Mouse (Mus musculus) ES-E14 (cell line): Measurements from ENCODE around the gene H6pd. TPM values are rescaled to one million over a fixed set of nuclear protein-coding genes. Genes with fewer than 3 reads are reported as not detected.

Source experiments
- DNase-seq: peaks from one replicate; pipeline ENCODE4 v3.0.0-alpha.2; 2013; ENCODE audit warnings: low read depth, low spot score
- H3K27ac ChIP-seq: 2 replicates; pipeline ENCODE4 v1.5.1; 2012; ENCODE audit warnings: low read depth, mild to moderate bottlenecking, low read length, moderate library complexity, mixed read lengths; ENCODE audit not compliant: poor library complexity, insufficient read depth, severe bottlenecking
- H3K36me3 ChIP-seq: 2 replicates; pipeline ENCODE4 v1.6.1; 2012; ENCODE audit warnings: mild to moderate bottlenecking, low read length, moderate library complexity, mixed read lengths; ENCODE audit not compliant: control insufficient read depth, poor library complexity, insufficient read depth, severe bottlenecking
- H3K4me1 ChIP-seq, 2 experiments: fragments of 150-350 bp in 1 of 2; sonication (generic) in 1 of 2; 2 replicates each; pipeline ENCODE4 v1.6.1; 2012; ENCODE audit warnings: low read length in 2 of 2, mild to moderate bottlenecking in 1 of 2, mixed read lengths in 1 of 2; ENCODE audit not compliant: control insufficient read depth in 2 of 2, insufficient read depth in 2 of 2, poor library complexity in 1 of 2
- H3K4me3 ChIP-seq, 2 experiments: fragments of 150-350 bp in 1 of 2; sonication (generic) in 1 of 2; 2 replicates each; pipeline ENCODE4 v1.5.1; 2012; ENCODE audit warnings: low read length in 2 of 2, low read depth in 1 of 2, mild to moderate bottlenecking in 1 of 2, mixed read lengths in 1 of 2; ENCODE audit not compliant: insufficient read depth in 1 of 2, poor library complexity in 1 of 2, severe bottlenecking in 1 of 2
- H3K9ac ChIP-seq: 2 replicates; pipeline ENCODE4 v1.6.1; 2012; ENCODE audit warnings: low read depth, mild to moderate bottlenecking, low read length, mixed read lengths; ENCODE audit not compliant: poor library complexity, insufficient read depth, severe bottlenecking
- H3K9me3 ChIP-seq: fragments of 150-350 bp; sonication (generic); 2 replicates; pipeline ENCODE4 v1.6.1; 2012; ENCODE audit warnings: low read depth, mild to moderate bottlenecking, low read length; ENCODE audit not compliant: control insufficient read depth, insufficient read depth
- CHD2 ChIP-seq: IDR thresholded peaks from 2 replicates; pipeline ENCODE4 v1.6.1; 2014; ENCODE audit warnings: mild to moderate bottlenecking, low read depth, low read length, inconsistent platforms
- HCFC1 ChIP-seq: IDR thresholded peaks from 2 replicates; pipeline ENCODE4 v1.6.1; 2012; ENCODE audit warnings: low read length, inconsistent platforms, borderline replicate concordance; ENCODE audit not compliant: insufficient read depth
- MAFK ChIP-seq: IDR thresholded peaks from 2 replicates; pipeline ENCODE4 v1.6.1; 2014; ENCODE audit warnings: mild to moderate bottlenecking, low read depth, low read length, inconsistent platforms; ENCODE audit not compliant: insufficient read depth
- ZC3H11A ChIP-seq: IDR thresholded peaks from 2 replicates; pipeline ENCODE4 v1.6.1; 2012; ENCODE audit warnings: low read depth, mild to moderate bottlenecking, inconsistent platforms, low read length, borderline replicate concordance
- ZNF384 ChIP-seq: IDR thresholded peaks from 2 replicates; pipeline ENCODE4 v1.6.1; 2012; ENCODE audit warnings: low read depth, low read length, inconsistent platforms
- in situ Hi-C, 2 experiments: fragments of 600-800 bp; cut with MboI; formaldehyde crosslinking; loops; one replicate each; pipeline ENCODE4 v1.15.1; 2025; ENCODE audit warnings: low sequenced_read_pairs in 2 of 2, inconsistent platforms in 1 of 2; ENCODE audit not compliant: unreplicated experiment in 2 of 2
- total RNA-seq: library from RNA; depleted of rRNA; stranded (reverse); fragments of 300-350 nt; gene quantifications from 2 replicates; pipeline ENCODE4 v1.2.3, GENCODE M21; 2012

The H6pd gene
- total RNA-seq, 1 experiment: 17.6 TPM

GRCm38 (mm10) chr4:149978820-149979219, 30.0 kb downstream of the H6pd start:
- TF ChIP-seq HCFC1 (no peak), ZNF384 (no peak), ZC3H11A (no peak), CHD2 (no peak), MAFK (no peak)
- in situ Hi-C loops: loop anchor here in 1 of 2 experiments (10.0 kb wide), 1 partner anchor 144 kb away; no protein-coding TSS in a partner anchor
- peaks cover 0 to 4% of the 10 kb centered on the region in 2 experiments; a peak in 2 of 4 replicates for H3K4me1 ChIP-seq
- no peak overlapping the region for H3K9ac ChIP-seq
- H3K36me3 ChIP-seq: peaks cover 9% of the 10 kb centered on the region
- no peaks in the 10 kb centered on the region for H3K9me3 ChIP-seq
- no peak for DNase-seq
- H3K4me3 ChIP-seq: no peak overlapping the region
- H3K27ac ChIP-seq: no peak overlapping the region

- Histone ChIP-seq H3K9me3 (no peaks in the 10 kb centered on the region), H3K36me3 (peaks cover 9% of the 10 kb centered on the region), H3K4me3 (no peak overlapping the region), H3K9ac (no peak overlapping the region), H3K4me1 (peaks cover 0 to 4% of the 10 kb centered on the region in 2 experiments; a peak in 2 of 4 replicates), H3K27ac (no peak overlapping the region)
- TF ChIP-seq CHD2: no peak
- TF ChIP-seq ZNF384: no peak
- DNase-seq: no peak
- in situ Hi-C loops: loop anchor here in 1 of 2 experiments (10.0 kb wide), 1 partner anchor 143 kb away; no protein-coding TSS in a partner anchor
Observed at GRCm38 (mm10) chr4:149977801-149978544, 30.9 kb downstream of the H6pd start.

GRCm38 (mm10) chr4:149977181-149977580, 31.6 kb downstream of the H6pd start:
- Histone ChIP-seq H3K27ac (no peak overlapping the region), H3K4me3 (no peak overlapping the region), H3K4me1 (peaks cover 0 to 4% of the 10 kb centered on the region in 2 experiments; a peak in 2 of 4 replicates), H3K9ac (no peak overlapping the region), H3K9me3 (no peaks in the 10 kb centered on the region), H3K36me3 (peaks cover 9% of the 10 kb centered on the region)
- TF ChIP-seq ZC3H11A: no peak
- TF ChIP-seq CHD2: no peak
- no peak for TF ChIP-seq HCFC1
- TF ChIP-seq ZNF384: no peak
- TF ChIP-seq MAFK: no peak
- DNase-seq: no peak
- in situ Hi-C loops: loop anchor here in 1 of 2 experiments (10.0 kb wide), 1 partner anchor 142 kb away; no protein-coding TSS in a partner anchor

- Histone ChIP-seq H3K4me3 (no peak overlapping the region), H3K4me1 (peaks cover 0 to 7% of the 10 kb centered on the region in 2 experiments; a peak in 2 of 4 replicates), H3K27ac (no peak overlapping the region), H3K9ac (no peak overlapping the region), H3K36me3 (no peaks in the 10 kb centered on the region), H3K9me3 (no peaks in the 10 kb centered on the region)
- TF ChIP-seq HCFC1 (no peak), ZC3H11A (no peak), MAFK (no peak), CHD2 (no peak), ZNF384 (no peak)
- DNase-seq: no peak
- in situ Hi-C loops: loop anchor here in 1 of 2 experiments (10.0 kb wide), 1 partner anchor 141 kb away; no protein-coding TSS in a partner anchor
Observed at GRCm38 (mm10) chr4:149975730-149976254, 33.0 kb downstream of the H6pd start.
